Mouse (Mus musculus) bone marrow, adult 2 months (tissue): ENCODE measurements around the gene Btbd17. TPM values are rescaled to one million over a fixed set of nuclear protein-coding genes. Genes with fewer than 3 reads are reported as not detected.

ENCODE experiments used
- H3K27ac ChIP-seq: fragments of 200-500 bp; 2 replicates; pipeline ENCODE4 v1.5.1; 2012; ENCODE audit warnings: low read depth, mild to moderate bottlenecking, control low read depth, inconsistent platforms, low read length; ENCODE audit not compliant: control insufficient read depth, poor library complexity, insufficient read depth
- H3K4me1 ChIP-seq: fragments of 200-500 bp; 2 replicates; pipeline ENCODE4 v1.6.1; 2011; ENCODE audit warnings: low read length; ENCODE audit not compliant: control insufficient read depth, insufficient read depth
- H3K4me3 ChIP-seq: fragments of 200-500 bp; replicated peaks from 2 replicates; pipeline ENCODE3; 2011; ENCODE audit warnings: mild to moderate bottlenecking, low read depth, low read length, control low read depth; ENCODE audit not compliant: control insufficient read depth
- CTCF ChIP-seq: fragments of 200-500 bp; IDR thresholded peaks from 2 replicates; pipeline ENCODE4 v1.5.1; 2011; ENCODE audit warnings: low read length, control low read depth; ENCODE audit not compliant: control insufficient read depth, insufficient read depth
- POLR2A ChIP-seq: fragments of 200-500 bp; IDR thresholded peaks from 2 replicates; pipeline ENCODE4 v1.6.1; 2011; ENCODE audit warnings: low read depth, mild to moderate bottlenecking, control low read depth, low read length, borderline replicate concordance; ENCODE audit not compliant: control insufficient read depth
- WGBS: fragments of 180-500 bp; shearing (Covaris S2); methylation state at CpG from one replicate; pipeline ENCODE4 v1.1.7; 2018; 5-methylcytosine and 5-hydroxymethylcytosine counted together
- polyA plus RNA-seq: library from polyadenylated mRNA; stranded (reverse); fragments of >200 nt; gene quantifications from 2 replicates; pipeline ENCODE4 v1.2.4, GENCODE M21; 2011; ENCODE audit warnings: low replicate concordance; ENCODE audit not compliant: missing spikeins, insufficient read depth, insufficient read length

Gene Btbd17
- polyA plus RNA-seq, 1 experiment: not detected

GRCm38 (mm10) chr11:114822727-114823126 is 27.0 kb upstream of the Btbd17 start:
- TF ChIP-seq POLR2A: no peak
- TF ChIP-seq CTCF: no peak
- Histone ChIP-seq H3K27ac (no peak overlapping the region), H3K4me1 (peaks cover 5% of the 10 kb centered on the region), H3K4me3 (no peak overlapping the region)
- WGBS: 91% methylated on average over 12 of the region's 12 CpGs

DNA sequence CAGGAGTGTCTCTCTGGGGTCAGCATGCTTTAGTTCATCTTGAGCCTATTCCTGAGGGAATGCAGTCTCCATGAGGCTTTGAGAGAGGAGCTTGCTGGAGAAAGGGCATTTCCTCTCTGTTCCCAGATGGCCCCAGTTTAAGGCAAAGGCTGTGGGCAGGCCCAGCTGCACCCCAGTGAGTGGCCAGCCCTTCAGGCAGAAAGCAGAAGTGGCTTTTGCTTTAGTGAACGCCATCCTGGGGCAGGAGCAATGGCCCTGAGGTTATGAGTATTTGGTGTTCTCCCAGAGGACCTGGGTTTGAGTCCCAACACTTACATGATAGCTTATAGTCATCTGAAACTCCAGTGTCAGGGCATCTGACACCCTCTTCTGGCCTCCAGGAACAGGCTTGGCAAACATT is 25.6 kb upstream of the Btbd17 start:
- TF ChIP-seq CTCF (no peak), POLR2A (no peak)
- no peak overlapping the region for H3K4me3 ChIP-seq
- peaks cover 8% of the 10 kb centered on the region for H3K4me1 ChIP-seq
- H3K27ac ChIP-seq: no peak overlapping the region
- WGBS: 0% methylated on average over 1 of the region's 1 CpGs

DNA sequence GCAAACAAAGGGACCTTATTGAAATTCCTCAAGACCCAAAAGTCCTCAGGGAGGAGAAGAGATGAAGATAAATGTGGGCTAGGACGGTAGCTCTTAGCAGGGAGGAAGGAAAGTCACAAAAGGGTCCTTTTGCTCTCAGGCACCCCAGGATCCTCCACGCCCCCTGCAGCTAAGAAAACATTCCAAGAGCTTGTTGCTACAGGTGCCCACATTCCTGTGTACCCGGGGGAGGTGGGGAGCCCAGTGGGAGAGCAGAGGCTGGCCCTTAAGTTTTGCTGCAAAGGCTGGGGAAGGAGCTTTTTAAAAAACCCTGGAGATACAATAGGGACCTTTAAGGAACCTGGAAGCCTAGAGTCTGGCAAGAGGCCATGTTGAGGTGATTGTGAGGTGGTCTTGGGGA is 24.7 kb upstream of the Btbd17 start:
- H3K27ac ChIP-seq: no peak overlapping the region
- no peak overlapping the region for H3K4me3 ChIP-seq
- no peak for TF ChIP-seq CTCF
- TF ChIP-seq POLR2A: no peak
- WGBS: 75% methylated on average over 3 of the region's 3 CpGs
- peaks cover 8% of the 10 kb centered on the region for H3K4me1 ChIP-seq

- 79% methylated on average over 2 of the region's 2 CpGs for WGBS
- no peak overlapping the region for H3K27ac ChIP-seq
These were observed 23.4 kb upstream of the Btbd17 start for GRCm38 (mm10) chr11:114819110-114819509.

GRCm38 (mm10) chr11:114818185-114818584 is 22.4 kb upstream of the Btbd17 start:
- Histone ChIP-seq H3K27ac (no peak overlapping the region), H3K4me3 (no peak overlapping the region), H3K4me1 (peaks cover 8% of the 10 kb centered on the region)
- TF ChIP-seq POLR2A: no peak
- TF ChIP-seq CTCF: no peak
- 27% methylated on average over 7 of the region's 7 CpGs for WGBS

More at GRCm38 (mm10) chr11:114819110-114819509, 23.4 kb upstream of the Btbd17 start:
- peaks cover 8% of the 10 kb centered on the region for H3K4me1 ChIP-seq
- H3K4me3 ChIP-seq: no peak overlapping the region
- no peak for TF ChIP-seq POLR2A
- TF ChIP-seq CTCF: no peak

DNA sequence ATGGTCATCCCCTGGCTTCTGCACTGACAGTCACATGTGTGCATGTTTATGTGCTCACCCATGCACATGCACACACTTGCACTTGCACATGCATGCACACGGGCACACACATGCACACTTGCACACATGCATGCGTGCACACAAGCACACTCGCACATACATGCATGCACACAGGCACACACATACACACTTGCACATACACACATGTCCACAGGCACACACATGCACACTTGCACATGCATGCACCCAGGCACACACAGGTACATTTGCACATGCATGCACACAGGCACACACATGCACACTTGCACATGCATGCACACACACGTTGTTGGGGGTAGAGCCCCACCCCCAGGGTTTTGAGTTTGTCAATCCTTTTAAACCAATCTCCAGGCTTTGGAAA is 21.2 kb upstream of the Btbd17 start:
- TF ChIP-seq POLR2A (no peak), CTCF (no peak)
- peaks cover 10% of the 10 kb centered on the region for H3K4me1 ChIP-seq
- WGBS: 72% methylated on average over 4 of the region's 4 CpGs

GRCm38 (mm10) chr11:114814873-114815592 is 19.3 kb upstream of the Btbd17 start:
- TF ChIP-seq POLR2A (no peak), CTCF (no peak)
- Histone ChIP-seq H3K27ac (no peak overlapping the region), H3K4me1 (peaks cover 10% of the 10 kb centered on the region), H3K4me3 (no peak overlapping the region)
- WGBS: 34% methylated on average over 11 of the region's 11 CpGs

More for the DNA sequence above, 21.2 kb upstream of the Btbd17 start:
- Histone ChIP-seq H3K4me3 (no peak overlapping the region), H3K27ac (no peak overlapping the region)

GRCm38 (mm10) chr11:114812731-114813240 is 17.0 kb upstream of the Btbd17 start:
- WGBS: 15% methylated on average over 6 of the region's 6 CpGs
- TF ChIP-seq CTCF (peak; percentile 90), POLR2A (no peak)
- H3K4me3 ChIP-seq: no peak overlapping the region
- peaks cover 5% of the 10 kb centered on the region for H3K4me1 ChIP-seq
- no peak overlapping the region for H3K27ac ChIP-seq

GRCm38 (mm10) chr11:114810344-114810743 is 14.6 kb upstream of the Btbd17 start:
- Histone ChIP-seq H3K4me1 (peaks cover 2% of the 10 kb centered on the region; the same call in 1 of the 2 replicates), H3K27ac (no peak overlapping the region), H3K4me3 (no peak overlapping the region)
- no peak for TF ChIP-seq CTCF
- TF ChIP-seq POLR2A: no peak
- WGBS: 21% methylated on average over 4 of the region's 4 CpGs
